ENCODE assay signal across 20 mouse cellular contexts in the genomic region with DNA sequence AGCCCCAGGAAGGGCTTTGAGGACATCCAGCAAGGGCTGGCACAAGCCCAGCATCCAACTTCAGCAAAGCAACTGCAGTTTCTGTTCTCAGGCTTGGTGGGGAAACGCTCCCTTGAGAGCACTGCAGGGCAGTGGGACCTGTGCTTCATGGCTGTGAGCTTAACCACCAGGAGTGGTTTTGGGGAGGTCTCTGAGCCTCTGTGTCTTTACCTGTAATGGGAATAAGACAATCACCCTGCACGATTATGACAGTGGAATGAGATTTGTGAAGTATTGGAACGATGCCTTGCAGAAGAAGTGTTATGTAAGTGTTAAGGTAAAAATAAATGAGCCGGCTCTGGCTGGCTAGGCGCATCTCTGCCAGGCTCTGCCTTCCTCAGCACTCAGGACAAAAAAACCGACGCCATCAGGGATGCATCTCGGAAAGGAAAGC. TPM values are rescaled to one million over a fixed set of nuclear protein-coding genes. Genes with fewer than 3 reads are reported as not detected.
DNase-seq lines count a peak whose midpoint lies in the region; ATAC-seq and TF ChIP-seq lines count a peak whose summit lies in the region.
"Had no signal": no experiment of that assay in that cellular context is flagged by ENCODE, and none has a peak within 500 bp of the region (broad histone marks: within the 10 kb centered on the region; RNA-seq: fewer than 3 reads in every experiment).

No protein-coding gene starts in this region.

- no peak overlapping the region for H3K4me2 ChIP-seq in forebrain, embryonic 12.5 days
- H3K4me2 ChIP-seq: heart, embryonic 13.5 days; hindbrain, embryonic 14.5 days; intestine, embryonic 15.5 days; liver, embryonic 15.5 days had no signal

- no peaks in the 10 kb centered on the region for H3K9me3 ChIP-seq in forebrain, embryonic 12.5 days
- H3K9me3 ChIP-seq: heart, embryonic 13.5 days; intestine, embryonic 15.5 days; liver, embryonic 15.5 days; midbrain, embryonic 10.5 days had no signal

- H3K4me3 ChIP-seq in cortical plate, adult 2 months (ENCODE audit: insufficient read depth, low read length), result no peak overlapping the region
- H3K4me3 ChIP-seq in forebrain, embryonic 12.5 days (replicated peaks), result no peak overlapping the region
- H3K4me3 ChIP-seq: heart, embryonic 13.5 days; intestine, embryonic 15.5 days; liver, embryonic 15.5 days; midbrain, embryonic 10.5 days had no signal

- peak; percentile 62 for TF ChIP-seq POLR2A in cortical plate, adult 2 months (IDR thresholded peaks at IDR 0.05; ENCODE audit: extremely low read depth, insufficient read depth, low read length)

- H3K4me1 ChIP-seq in cortical plate, adult 2 months (ENCODE audit: control insufficient read depth, insufficient read depth, low read length), result peaks cover 11% of the 10 kb centered on the region
- peaks cover 5% of the 10 kb centered on the region; the same call in 1 of the 2 replicates for H3K4me1 ChIP-seq in forebrain, embryonic 12.5 days
- H3K4me1 ChIP-seq: intestine, embryonic 15.5 days had no signal

- no peak for TF ChIP-seq CTCF in cortical plate, adult 2 months (IDR thresholded peaks at IDR 0.05; ENCODE audit: extremely low read depth, insufficient read depth, low read length)

- peak; percentile 40 for ATAC-seq in frontal cortex, adult (ENCODE audit: low TSS enrichment)
- no peak for ATAC-seq in forebrain, embryonic 12.5 days (ENCODE audit: low FRiP score)
- ATAC-seq: intestine, embryonic 15.5 days had no signal

- peak overlapping the region; percentile 96 for H3K27ac ChIP-seq in cortical plate, adult 2 months (ENCODE audit: insufficient read depth, low read length)
- no peak overlapping the region for H3K27ac ChIP-seq in forebrain, embryonic 12.5 days
- H3K27ac ChIP-seq: heart, embryonic 13.5 days; hindbrain, embryonic 14.5 days; intestine, embryonic 15.5 days; liver, embryonic 15.5 days; macrophage; midbrain, embryonic 10.5 days; stomach, postnatal 0 days had no signal

- no peaks in the 10 kb centered on the region for H3K36me3 ChIP-seq in forebrain, embryonic 12.5 days (replicated peaks)
- H3K36me3 ChIP-seq: intestine, embryonic 15.5 days; liver, embryonic 15.5 days; midbrain, embryonic 10.5 days had no signal

- no peak for DNase-seq in frontal cortex, postnatal 14 days (ENCODE audit: low spot score in 2 of 2)
- DNase-seq in right cerebral cortex, adult 2 months (ENCODE audit: low spot score in 2 of 2), result peak; percentile 59 to 65
- DNase-seq in right cerebral cortex, postnatal 36 days (ENCODE audit: low spot score in 2 of 2), result no peak
- peak; percentile 86 for DNase-seq in telencephalon, adult 2 months (ENCODE audit: low read depth, low spot score)
- DNase-seq: adrenal gland, postnatal 36 days; gastrocnemius, postnatal 10 days; kidney, adult 9 months; thymus, postnatal 14 days had no signal

- 69% methylated on average over 8 of the region's 8 CpGs for WGBS in forebrain, embryonic 12.5 days

- H3K27me3 ChIP-seq in forebrain, embryonic 12.5 days, result peaks cover 54% of the 10 kb centered on the region

- H3K9ac ChIP-seq in forebrain, embryonic 12.5 days, result no peak overlapping the region
- H3K9ac ChIP-seq: heart, embryonic 13.5 days; hindbrain, embryonic 14.5 days; intestine, embryonic 15.5 days; liver, embryonic 15.5 days had no signal

RNA-seq across cellular contexts. Expression of a gene that starts 7.6 kb away (rescaled TPM):
- polyA plus RNA-seq in cortical plate, adult 2 months (2012; rRNA removed), result 171 and 180 TPM in 2 replicates
- polyA plus RNA-seq in forebrain, embryonic 12.5 days (2016; fragmentation: Nextera tagmentation; extraction: Ambion mirVana), result 28.6 and 30.0 TPM in 2 replicates
- polyA plus RNA-seq: C2C12, macrophage had no signal

RNA-seq across cellular contexts. Expression of a gene that starts 14.1 kb away (rescaled TPM):
- 1,125 and 1,195 TPM in 2 replicates for polyA plus RNA-seq in cortical plate, adult 2 months (2012; rRNA removed)
- 1.1 and 1.4 TPM in 2 replicates for polyA plus RNA-seq in forebrain, embryonic 12.5 days (2016; fragmentation: Nextera tagmentation; extraction: Ambion mirVana)
- polyA plus RNA-seq: liver, embryonic 15.5 days; midbrain, embryonic 10.5 days had no signal

RNA-seq across cellular contexts. Expression of a gene that starts 44.3 kb away (rescaled TPM):
- 115 and 128 TPM in 2 replicates for polyA plus RNA-seq in cortical plate, adult 2 months (2012; rRNA removed)
- 483 and 484 TPM in 2 replicates for polyA plus RNA-seq in forebrain, embryonic 12.5 days (2016; fragmentation: Nextera tagmentation; extraction: Ambion mirVana)

RNA-seq across cellular contexts. Expression of a gene that starts 59.9 kb away (rescaled TPM):
- polyA plus RNA-seq in cortical plate, adult 2 months (2012; rRNA removed), result 0.04 and 0.10 TPM in 2 replicates
- polyA plus RNA-seq in forebrain, embryonic 12.5 days (2016; fragmentation: Nextera tagmentation; extraction: Ambion mirVana), result not detected in 2 replicates
- polyA plus RNA-seq: C2C12; hindbrain, embryonic 14.5 days; macrophage; midbrain, embryonic 10.5 days; neural tube, embryonic 11.5 days had no signal

Comparison
In these comparisons a context has a peak if more than half of its experiments do, and no peak if none do; other contexts are left out.
1. DNase-seq: peak in right cerebral cortex, adult 2 months (2 of 2) and telencephalon, adult 2 months (single experiment); none in frontal cortex, postnatal 14 days (0 of 2) and right cerebral cortex, postnatal 36 days (0 of 2).
2. RNA of a gene that starts 14.1 kb away (polyA plus RNA-seq): 1,125 to 1,195 TPM in cortical plate, adult 2 months; 1.1 to 1.4 TPM in forebrain, embryonic 12.5 days; every median in the first group is over 100 times any median in the second.